Mouse (Mus musculus): ENCODE measurements around the gene Ntn4. TPM values are rescaled to one million over a fixed set of nuclear protein-coding genes. Genes with fewer than 3 reads are reported as not detected.

Ntn4 gene
- total RNA-seq, 4 experiments from 2014 or later, result 11.0 to 15.5 (median 11.9) TPM

DNA sequence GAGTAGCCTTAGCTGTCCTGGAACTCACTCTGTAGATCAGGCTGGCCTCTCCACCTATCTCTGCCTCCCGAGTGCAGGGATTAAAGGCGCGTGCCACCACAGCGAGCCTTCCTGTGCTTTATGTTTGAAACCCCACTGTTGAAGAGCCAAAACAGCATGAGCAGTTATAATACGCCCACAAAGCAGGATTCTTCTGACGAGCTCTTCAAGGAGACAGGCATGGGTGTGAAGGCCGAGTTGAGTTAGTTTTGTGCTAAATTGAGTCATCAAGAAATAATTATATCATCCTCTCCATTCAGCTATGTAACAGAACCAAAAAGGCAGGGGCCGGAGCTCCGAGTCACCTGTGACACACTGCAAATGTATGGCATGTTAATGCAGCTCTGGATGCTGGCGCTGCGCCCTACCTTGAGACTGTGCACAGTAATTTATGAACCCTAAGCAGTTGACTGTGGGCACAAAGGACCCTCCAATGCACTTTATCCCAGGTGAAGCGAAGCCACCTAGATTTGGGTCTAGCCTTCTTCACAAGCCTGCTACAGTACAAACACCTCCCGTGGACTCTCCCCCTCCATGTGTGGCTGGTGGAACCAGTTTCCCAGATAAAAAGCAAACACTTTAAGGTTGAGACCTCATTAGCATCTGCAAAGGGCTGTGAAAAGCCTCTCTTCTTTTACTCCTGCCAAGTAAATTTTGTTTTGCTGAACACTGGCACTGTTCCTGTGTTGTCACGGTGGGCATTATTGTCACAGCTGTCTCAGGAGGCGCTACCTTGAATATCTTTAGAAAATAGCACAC is 142.9 kb downstream of the Ntn4 start:
- DNase-seq (ENCODE audit: low spot score), result no peak

Other genes with a start within 250 kb of the Ntn4 start
- 10 to 100 TPM; 32.4 to 38.7 (median 33.0) TPM for gene Lta4h, start 187.3 kb upstream of the Ntn4 start, total RNA-seq (2022)
- under 1 TPM in 3 of 4 experiments, not detected in 1; 0.05 to 0.29 (median 0.25) TPM for gene Hal, start 151.9 kb upstream of the Ntn4 start, total RNA-seq (2022)
- not detected for gene Amdhd1, start 100.6 kb upstream of the Ntn4 start, total RNA-seq (2022)
- gene Ccdc38, start 100.0 kb upstream of the Ntn4 start, total RNA-seq (2022), result not detected
- gene Snrpf, start 51.0 kb upstream of the Ntn4 start, total RNA-seq (2022), result 10 to 100 TPM in 2 of 4 experiments, 1 to 10 TPM in 2; 7.5 to 12.3 (median 10.9) TPM
- gene Usp44, start 190.9 kb downstream of the Ntn4 start, total RNA-seq (2022), result not detected

All from heart, adult 8-10 months (tissue).